Mouse (Mus musculus): Measurements from ENCODE around the gene Tsr2.

Tsr2 gene

DNA sequence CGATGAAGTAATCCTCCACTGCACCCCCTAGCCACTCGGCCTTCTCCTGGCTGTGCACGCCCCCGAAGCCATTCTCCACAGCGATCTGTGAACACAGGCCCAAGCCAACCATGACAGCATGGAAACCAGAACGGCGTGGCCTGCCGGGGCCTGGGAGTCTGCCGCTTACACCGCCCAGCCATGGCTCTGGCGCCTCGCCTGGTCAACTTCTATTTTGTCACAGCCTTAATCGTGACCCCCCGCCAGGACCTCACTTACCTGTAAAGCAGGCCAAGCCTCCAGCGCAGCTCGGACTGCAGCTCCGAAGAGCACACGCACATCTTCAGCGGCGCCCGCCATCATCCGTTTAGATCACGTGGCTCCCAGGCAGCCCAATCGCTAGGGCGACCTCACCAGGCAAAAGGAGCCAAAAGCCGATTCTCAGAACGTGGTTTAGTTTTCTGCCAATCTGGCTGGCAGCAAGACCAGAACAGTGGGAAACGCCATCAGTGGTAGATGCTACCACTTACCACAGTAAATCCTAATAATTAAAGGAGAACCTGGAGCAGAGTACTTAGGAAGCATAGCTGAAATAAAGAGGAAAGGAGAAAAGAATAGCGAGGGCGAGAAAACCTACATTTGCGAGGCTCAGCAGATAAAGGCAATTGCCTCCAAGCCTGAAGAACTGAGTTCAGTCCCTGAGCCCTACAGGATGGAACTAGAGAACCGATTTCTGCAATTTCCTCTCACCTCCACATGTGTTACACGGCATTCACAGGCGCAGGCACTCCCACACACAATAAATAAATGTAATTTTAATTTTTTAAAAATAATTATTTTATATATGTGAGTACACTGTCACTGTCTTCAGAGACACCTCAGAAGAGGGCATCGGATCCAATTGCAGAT, at the start of gene Tsr2:
Gene Tsr2, minus strand, starts transcription at position 373 of the 888 bp plus-strand sequence.
- DNase-seq (ENCODE audit: low spot score), result peak; percentile 80

DNA sequence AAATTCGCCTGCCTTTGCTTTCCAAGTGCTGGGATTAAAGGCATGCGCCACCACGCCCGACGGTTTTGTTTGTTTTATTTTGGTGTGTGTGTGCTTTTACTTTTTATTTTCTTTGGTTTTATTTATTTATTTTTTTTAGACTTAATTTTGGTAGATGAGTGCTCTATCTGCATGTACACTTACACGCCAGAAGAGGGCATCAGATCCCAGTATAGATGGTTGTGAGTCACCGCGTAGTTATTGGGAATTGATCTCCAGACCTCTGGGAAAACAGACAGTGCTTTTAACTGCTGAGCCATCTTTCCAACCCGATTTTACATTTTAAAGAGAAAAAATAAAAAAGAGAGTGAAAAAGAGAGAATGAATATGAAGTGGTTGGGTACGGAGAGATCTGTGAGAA, 36.4 kb upstream of the Tsr2 start:
- DNase-seq (ENCODE audit: low spot score), result peak; percentile 29

DNA sequence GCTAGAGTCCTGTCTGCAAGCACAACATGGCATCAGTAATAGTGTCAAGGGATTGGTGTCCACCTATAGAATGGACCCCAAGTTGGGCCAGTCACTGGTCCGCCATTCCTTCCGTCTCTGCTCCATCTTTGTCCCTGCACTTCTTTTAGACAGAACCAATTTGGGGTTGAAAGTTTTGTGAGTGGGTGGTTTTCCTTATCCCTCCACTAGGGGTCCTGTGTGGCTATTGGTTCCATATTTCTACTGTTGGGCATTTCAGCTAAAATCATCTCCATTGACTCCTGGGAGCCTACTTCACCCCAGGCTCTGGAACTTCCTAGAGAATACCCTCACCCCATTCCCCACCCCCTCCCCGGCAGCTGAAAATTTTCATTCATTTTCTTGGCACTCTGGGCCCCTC, 34.1 kb upstream of the Tsr2 start:
- DNase-seq (ENCODE audit: low spot score), result peak; percentile 12

GRCm38 (mm10) chrX:151123933-151124332, 27.6 kb upstream of the Tsr2 start:
- DNase-seq (ENCODE audit: low spot score), result no peak

- peak; percentile 57 for DNase-seq (ENCODE audit: low spot score)
Measured at GRCm38 (mm10) chrX:151117432-151117831, 21.1 kb upstream of the Tsr2 start.

DNA sequence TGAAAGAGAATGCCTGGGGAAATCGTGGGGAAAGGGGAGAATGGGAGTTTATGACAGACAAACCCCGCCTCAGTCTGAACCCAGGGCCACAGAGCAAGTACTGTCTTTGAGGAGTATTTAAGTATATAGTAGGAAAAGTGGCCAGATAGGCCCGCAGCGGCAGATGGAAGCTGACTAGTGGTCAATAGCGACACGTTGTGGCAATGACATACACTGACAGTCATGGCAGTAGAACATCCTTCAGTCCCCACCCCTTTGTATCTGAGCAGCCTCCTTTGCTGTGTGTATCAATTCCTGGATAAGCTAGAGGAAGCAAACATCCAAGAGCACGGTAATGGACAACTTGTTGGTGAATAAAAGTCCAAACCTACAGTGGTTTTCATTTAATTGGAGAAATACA, 20.5 kb upstream of the Tsr2 start:
- DNase-seq (ENCODE audit: low spot score), result peak; percentile 63

DNA sequence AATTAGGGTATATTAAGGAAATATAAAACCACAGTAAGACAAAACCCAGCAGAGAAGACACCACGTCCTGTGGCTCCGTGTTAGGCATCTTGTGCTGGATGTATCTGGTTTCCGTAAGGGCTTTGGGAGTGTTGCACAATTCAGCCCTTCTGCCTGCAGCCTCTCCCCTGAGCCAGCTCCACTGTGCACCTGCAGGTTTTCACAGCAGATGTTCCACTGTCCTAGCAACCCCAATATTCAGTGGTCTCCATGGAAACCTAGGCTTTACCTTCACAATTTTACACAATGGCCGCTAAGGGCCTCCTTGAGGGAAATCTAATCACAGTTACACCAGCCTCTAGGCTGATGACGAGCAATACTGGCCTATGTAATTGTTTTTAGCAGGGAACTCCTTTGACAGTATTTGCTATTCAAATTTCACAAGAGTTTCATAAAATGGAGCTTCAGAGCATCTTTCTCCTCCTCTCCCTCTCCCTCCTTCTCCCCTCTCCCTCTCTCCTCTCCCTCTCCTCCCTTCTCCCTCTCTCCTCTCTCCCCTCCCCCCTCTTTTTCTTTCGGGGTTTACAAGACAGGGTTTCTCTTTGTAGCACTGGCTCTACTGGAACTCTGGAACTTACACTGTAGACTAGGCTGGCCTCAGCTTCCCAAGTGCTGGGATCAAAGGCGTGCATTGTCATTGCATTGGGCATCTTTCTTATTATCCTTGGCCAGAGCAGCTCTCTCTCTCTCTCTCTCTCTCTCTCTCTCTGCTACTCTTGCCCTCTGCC, 11.1 kb upstream of the Tsr2 start:
- no peak for DNase-seq (ENCODE audit: low spot score)

DNA sequence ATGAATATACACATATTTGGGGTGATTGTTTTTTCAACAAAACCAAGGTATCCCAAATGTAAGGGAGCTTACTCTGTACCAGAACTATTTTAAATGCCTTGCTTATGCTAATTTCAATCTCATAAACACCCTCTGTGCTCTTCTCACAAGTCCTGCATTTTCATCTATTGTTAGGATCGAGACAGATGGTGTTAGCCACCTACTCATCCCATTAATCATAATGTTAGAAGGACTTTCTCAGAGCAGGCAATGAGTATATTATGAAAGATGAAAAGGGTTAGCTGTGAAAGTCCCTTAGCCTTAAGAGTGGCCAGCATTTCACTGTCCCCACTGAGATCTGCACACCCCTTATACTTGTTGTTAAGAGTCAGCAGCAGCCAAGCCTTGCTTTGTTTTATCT, 8.9 kb downstream of the Tsr2 start:
- DNase-seq (ENCODE audit: low spot score), result no peak

- DNase-seq (ENCODE audit: low spot score), result no peak
Measured at GRCm38 (mm10) chrX:151085599-151085998, 10.7 kb downstream of the Tsr2 start.

GRCm38 (mm10) chrX:151076941-151077485, 19.3 kb downstream of the Tsr2 start:
- DNase-seq (ENCODE audit: low spot score), result no peak

DNA sequence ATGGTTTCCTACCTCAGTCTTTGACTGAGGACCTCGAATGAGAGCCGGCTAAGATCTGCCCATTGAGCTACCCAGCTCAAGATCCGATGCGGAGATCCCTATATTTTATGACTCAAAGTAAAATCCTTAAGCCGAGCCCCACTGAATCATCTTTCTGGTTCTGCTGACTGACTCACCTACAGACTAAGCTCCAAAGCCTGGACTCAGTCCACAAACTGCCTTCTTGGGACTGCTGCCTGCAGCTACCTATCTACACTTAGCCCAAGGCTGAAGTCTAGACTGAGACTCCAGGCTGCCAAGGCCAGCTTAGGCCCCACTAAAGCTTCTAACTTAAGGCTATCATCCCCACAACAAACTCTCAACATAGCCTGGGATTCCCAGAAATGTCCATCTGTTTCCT, 20.3 kb downstream of the Tsr2 start:
- no peak for DNase-seq (ENCODE audit: low spot score)

DNA sequence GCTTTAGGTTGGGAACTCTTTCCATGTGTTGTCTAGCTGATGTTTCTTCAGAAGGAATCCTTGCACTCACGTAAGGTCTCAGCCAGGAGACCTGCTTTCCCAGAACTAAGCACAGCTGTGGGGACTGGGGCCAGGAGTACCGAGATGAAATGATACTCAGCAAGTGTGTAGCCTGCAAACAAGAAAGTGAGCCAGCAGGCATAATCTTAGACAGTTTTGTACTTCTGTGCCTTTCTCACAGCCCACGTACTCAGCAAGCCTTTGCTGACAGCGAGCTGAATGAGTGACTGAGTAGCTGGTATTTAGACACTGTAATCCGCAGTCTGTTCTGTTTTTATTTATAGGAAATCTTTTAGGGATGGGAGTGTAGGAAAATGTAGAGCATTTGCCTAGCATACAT, 28.5 kb downstream of the Tsr2 start:
- no peak for DNase-seq (ENCODE audit: low spot score)

DNA sequence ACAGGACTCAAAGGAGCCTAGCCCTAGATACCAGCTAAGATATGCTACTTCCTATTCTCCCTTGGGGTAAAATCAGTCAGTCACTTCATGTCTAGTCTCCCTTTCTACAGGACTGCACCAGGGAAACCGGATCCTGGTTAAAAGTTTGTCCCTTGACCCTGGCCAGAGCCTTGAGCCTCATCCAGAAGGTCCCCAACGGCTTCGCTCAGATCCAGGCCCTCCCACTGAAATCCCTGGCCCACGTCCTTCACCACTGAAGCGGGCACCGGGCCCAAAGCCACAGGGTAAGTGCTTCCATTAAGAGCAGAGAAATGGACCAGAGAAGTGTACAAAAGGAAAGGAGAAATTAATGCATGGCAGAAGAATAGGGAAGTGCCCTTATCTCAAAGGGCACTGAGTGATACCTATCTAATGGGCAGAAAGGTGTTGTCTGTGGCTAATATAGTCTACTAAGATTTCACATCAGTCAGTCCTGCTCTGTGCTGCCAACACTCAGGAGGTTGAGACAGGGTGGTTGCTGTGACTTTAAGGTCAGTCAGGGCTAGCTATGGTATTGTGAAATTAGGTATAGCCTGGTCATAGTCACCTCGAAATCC, 30.2 kb downstream of the Tsr2 start:
- no peak for DNase-seq (ENCODE audit: low spot score)

- DNase-seq (ENCODE audit: low spot score), result no peak
Measured at GRCm38 (mm10) chrX:151061615-151062299, 34.6 kb downstream of the Tsr2 start.

GRCm38 (mm10) chrX:151059346-151059745, 37.0 kb downstream of the Tsr2 start:
- no peak for DNase-seq (ENCODE audit: low spot score)

GRCm38 (mm10) chrX:151055559-151055958, 40.8 kb downstream of the Tsr2 start:
- peak; percentile 29 for DNase-seq (ENCODE audit: low spot score)

DNA sequence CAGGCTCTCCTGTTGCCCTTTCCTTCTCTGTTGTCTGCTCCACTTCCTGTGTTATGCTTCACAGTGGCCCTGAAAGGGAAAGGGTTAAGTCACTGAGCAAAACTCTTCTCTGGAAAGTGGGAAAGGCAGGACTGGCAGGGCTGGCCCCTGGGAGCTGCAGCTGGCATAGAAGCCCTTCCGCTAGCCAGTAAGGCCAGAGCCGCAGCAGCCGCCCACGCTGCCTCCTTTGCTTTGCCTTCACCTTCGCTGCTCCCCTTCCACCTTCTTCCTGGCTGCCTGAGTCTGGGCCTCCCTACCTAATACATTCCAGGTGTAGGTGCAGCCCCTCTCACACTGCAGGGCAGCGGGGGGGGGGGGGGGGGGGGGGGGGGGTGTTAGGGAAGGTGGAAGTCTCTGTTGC, 41.9 kb downstream of the Tsr2 start:
- DNase-seq (ENCODE audit: low spot score), result no peak

- DNase-seq (ENCODE audit: low spot score), result no peak
Measured at GRCm38 (mm10) chrX:151050337-151050736, 46.0 kb downstream of the Tsr2 start.

GRCm38 (mm10) chrX:151049661-151050215, 46.6 kb downstream of the Tsr2 start:
- no peak for DNase-seq (ENCODE audit: low spot score)

DNA sequence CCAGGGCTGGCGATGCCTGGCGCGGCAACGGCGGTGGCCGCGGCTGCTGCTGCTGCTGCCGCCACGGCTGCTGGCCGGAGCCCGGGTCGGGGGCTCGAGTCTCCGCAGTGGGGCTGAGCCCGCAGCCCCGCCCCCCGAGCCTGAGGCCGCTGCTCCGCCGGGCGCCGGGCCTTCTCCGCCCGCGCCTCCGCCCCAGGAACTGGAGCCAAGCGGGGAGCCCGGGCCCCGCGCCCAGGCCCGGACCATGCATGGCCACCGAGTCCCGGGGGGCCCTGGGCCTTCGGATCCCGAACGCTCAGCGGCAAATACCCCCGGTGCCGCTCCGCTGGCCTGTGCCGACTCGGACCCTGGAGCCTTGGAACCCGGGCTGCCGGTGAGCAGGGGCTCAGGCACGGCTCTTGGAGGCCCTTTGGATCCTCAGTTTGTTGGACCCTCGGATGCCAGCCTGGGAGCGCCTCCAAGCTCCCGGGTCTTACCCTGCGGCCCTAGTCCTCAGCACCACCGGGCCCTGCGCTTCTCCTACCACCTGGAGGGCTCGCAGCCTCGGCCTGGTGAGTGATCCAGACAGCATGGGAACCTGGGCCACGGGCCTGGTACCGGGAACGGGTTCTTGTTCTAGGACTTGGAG, 48.8 kb downstream of the Tsr2 start:
- no peak for DNase-seq (ENCODE audit: low spot score)

GRCm38 (mm10) chrX:151046777-151047430, 49.4 kb downstream of the Tsr2 start:
- DNase-seq (ENCODE audit: low spot score), result peak; percentile 90

Measured in retina, embryonic 14.5 days (tissue).